Mouse (Mus musculus): ENCODE results near the gene Lrrc56.
"Not testable (repeated sequence)": the region's sequence is repeated elsewhere in the genome, so short reads cannot be mapped to it uniquely, and the experiment has no call there.

Lrrc56 gene

GRCm38 (mm10) chr7:141218141-141218540, 24.2 kb downstream of the Lrrc56 start:
- no peak for DNase-seq (ENCODE audit: low spot score)

- DNase-seq (ENCODE audit: low spot score): peak; percentile 6
These were observed 24.7 kb downstream of the Lrrc56 start for GRCm38 (mm10) chr7:141218557-141219133.

DNA sequence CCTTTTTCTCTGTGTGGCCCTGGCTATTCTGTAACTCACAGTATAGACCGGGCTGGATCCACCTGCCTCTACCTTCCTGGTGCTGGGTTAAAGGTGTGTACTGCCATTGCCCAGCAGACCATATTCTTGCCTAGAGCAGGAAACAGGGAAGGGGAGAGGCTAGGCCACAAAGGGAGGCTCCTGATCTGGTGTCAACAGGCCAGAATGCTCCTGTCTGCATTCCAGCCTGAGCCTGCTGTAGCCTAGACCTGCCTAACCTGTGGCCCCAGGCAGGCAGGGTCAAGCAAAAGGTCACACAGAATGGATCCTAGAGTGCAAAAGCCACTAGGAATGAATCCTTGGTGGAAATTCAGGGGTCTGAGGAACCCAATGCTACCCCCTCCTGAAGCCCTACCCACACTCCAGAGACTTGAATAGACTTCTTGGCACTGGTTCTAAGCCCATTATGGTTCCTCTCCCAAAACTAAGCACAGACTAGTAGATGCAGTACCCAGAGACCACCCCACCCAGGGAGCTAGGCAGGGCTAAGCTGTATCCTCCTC, 25.7 kb downstream of the Lrrc56 start:
- DNase-seq (ENCODE audit: low spot score): no peak

DNA sequence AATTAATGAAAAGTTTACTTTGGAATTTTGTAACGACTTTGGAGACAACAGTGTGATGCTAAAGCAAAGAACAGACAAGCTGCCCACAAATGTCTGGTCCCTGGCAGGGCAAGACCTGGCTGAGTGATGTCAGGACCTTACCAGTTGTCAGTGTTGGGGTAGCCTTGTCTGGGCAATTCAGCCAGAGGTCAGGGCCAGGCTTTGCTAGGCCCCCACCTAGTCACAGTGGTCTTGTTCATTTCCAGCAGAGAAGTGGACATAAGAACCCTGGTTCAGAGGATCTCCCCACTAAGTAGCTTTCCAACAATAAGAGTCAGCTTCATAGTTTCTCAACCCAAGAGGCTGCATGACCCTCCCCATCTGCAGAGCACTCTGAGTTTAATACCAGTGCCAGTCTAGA, 26.4 kb downstream of the Lrrc56 start:
- no peak for DNase-seq (ENCODE audit: low spot score)

DNA sequence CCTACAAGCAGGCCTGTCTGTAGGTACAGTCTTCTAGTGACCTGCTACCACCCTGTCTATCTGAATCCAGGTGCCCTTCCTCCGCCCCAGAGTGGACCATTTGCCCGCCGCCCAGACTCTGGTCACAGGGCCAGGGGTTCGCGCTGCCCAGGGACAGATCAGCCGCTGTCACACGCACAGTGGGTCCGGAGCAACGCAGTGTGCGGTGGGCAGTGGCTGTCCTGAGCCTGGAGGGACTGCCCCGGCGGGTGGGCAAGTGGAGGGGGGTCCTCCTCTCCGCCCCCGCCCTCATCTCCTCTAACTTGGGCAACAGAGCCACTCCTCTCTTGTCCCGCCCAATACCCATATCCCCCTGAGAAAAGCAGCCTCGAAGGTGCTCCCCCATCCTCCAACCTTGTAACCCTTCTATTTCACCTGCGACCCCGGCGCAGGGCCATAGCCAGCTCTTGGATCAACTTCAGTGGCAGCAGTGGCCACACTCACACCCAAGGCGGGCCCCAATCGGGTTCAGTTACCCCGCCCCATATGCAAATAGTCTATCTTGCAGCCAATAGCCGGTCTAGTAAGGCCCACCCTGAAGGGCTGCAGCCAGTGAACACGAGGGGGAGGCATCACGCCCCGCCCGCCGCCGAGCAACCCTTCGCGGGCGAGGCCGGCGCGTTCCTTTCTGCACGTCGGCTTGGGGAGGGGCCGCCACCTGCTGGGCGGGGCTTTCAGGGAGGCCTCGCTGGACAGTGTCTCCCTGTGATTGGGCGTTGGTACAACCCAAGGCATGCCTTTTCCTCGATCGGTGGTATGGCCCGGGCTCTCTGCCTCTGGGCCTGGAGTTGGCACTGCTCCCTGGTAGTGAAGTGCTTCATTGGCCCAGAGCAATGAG, 27.5 kb downstream of the Lrrc56 start:
- DNase-seq (ENCODE audit: low spot score): peak; percentile 94

- no peak for DNase-seq (ENCODE audit: low spot score)
These were observed 28.1 kb downstream of the Lrrc56 start for GRCm38 (mm10) chr7:141222126-141222467.

GRCm38 (mm10) chr7:141222696-141223215, 28.8 kb downstream of the Lrrc56 start:
- no peak for DNase-seq (ENCODE audit: low spot score)

DNA sequence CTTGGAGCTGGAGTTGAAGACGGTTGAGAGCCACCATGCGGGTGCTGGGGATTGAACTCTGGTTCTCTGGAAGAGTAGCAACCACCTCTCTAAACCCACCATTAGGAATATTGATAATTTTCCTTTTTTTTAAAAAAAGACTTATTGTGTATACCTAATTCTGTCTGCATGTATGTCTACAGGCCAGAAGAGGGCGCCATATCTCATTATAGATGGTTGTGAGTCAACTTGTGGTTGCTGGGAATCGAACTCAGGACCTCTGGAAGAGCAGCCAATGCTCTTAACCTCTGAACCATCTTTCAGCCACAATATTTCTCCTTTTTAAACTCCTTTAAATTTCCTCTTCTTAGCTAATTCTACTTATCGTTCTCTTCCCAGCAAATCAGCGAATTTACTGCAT, 32.6 kb downstream of the Lrrc56 start:
- no peak for DNase-seq (ENCODE audit: low spot score)

GRCm38 (mm10) chr7:141227796-141228195, 33.8 kb downstream of the Lrrc56 start:
- no peak for DNase-seq (ENCODE audit: low spot score)

GRCm38 (mm10) chr7:141228279-141229067, 34.5 kb downstream of the Lrrc56 start, which contains the start of gene Phrf1:
Gene Phrf1, plus strand, starts transcription at chr7:141228784.
- DNase-seq (ENCODE audit: low spot score): peak; percentile 91

DNA sequence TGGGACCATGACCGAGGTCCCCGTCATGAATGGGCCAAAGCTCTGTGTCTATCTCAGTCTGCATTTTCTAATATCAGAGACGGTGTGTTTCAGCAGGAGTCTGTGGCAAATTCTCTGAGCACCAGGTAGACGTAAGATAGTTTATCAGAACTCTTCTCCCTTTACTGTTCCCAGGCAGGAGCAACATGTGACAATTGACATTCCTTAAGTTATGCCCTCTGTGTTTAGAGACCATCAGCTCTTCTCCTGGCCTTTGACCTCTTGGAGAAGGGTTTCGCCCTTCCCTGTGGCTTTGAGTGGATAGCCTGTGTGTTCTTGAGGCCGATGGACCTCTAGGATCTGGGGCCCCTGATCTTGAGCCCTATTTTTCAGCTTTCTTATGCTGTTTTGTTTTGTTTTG, 35.7 kb downstream of the Lrrc56 start:
- DNase-seq (ENCODE audit: low spot score): no peak

- DNase-seq (ENCODE audit: low spot score): no peak
These were observed 36.6 kb downstream of the Lrrc56 start for GRCm38 (mm10) chr7:141230570-141230969.

- DNase-seq (ENCODE audit: low spot score): no peak
These were observed 37.2 kb downstream of the Lrrc56 start for GRCm38 (mm10) chr7:141231111-141231510.

GRCm38 (mm10) chr7:141231551-141231950, 37.6 kb downstream of the Lrrc56 start:
- no peak for DNase-seq (ENCODE audit: low spot score)

DNA sequence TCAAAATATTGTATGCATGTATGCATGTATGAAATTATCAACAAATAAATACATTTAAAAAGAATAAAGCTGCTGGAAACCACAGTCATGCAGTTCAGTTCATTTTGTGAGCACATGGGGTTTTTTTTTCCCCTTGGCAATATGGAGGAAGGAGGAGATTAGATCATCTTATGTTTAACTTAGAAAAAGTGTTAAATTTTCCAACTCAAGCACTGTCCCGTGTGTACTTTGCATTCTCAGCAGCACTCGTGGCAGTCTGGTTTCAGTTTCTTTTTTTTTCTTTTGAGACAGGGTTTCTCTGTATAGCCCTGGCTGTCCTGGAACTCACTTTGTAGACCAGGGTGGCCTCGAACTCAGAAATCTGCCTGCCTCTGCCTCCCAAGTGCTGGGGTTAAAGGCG, 56.5 kb downstream of the Lrrc56 start:
- DNase-seq (ENCODE audit: low spot score): not testable (repeated sequence)

DNA sequence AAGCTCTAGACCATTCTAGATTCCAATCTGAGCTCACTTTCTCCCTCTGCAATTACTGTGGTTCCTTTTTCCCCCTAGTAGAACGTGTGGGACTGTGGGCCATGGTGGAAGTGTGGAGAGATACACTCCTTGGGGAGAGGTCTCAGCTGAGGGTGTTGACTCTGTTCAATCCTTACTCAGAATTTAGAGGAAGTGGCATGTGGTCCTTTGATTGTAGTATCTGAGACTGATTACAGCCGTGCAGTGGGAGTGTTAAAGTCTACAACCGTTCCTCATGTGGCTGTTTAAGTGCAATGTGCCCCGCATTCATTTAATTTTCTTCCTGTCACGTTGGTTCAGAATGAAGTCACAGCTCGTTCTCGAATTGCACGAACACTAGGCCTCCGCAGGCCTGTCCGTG, 62.2 kb downstream of the Lrrc56 start:
- DNase-seq (ENCODE audit: low spot score): no peak
